8 mouse cellular contexts compared by ENCODE assay signal in the genomic region with DNA sequence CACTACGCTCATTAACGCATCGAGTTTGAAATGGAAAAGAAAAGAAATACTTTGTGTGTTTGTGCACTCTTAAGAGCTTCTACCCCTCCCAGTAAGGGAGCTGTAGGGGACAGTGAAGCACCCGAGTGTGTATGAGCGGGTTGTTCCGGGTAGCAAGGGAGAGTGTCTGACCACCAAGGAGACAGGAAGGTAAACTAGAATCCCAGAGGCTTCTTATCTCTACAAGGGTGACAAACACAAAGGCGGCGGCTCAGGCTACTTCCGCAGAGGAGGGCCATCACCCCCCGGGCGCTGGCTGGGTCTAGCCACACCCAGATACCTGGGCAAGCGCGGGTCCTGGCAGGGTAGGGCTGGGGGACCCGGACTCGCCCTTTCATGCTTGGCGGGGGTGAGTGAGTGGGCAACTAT. TPM values are rescaled to one million over a fixed set of nuclear protein-coding genes. Genes with fewer than 3 reads are reported as not detected.
A peak's percentile ranks its signal among the peaks of the same experiment; 100 is the strongest.
DNase-seq lines count a peak whose midpoint lies in the region; ATAC-seq and TF ChIP-seq lines count a peak whose summit lies in the region.

No protein-coding gene starts in this region.

- no peak for TF ChIP-seq CTCF in gastrocnemius, adult 2 months (IDR thresholded peaks at IDR 0.05)

- no peaks in the 10 kb centered on the region; the same call in 1 of the 2 replicates for H3K27me3 ChIP-seq in limb, embryonic 13.5 days
- no peaks in the 10 kb centered on the region; the same call in 1 of the 2 replicates for H3K27me3 ChIP-seq in neural tube, embryonic 15.5 days (replicated peaks)

- peak; percentile 60 for ATAC-seq in erythroblast, adult 5-6 weeks (replicated peaks; ENCODE audit: low FRiP score, poor library complexity, severe bottlenecking)
- ATAC-seq in limb, embryonic 13.5 days (ENCODE audit: low FRiP score, low read depth) = peak; percentile 68
- ATAC-seq in neural tube, embryonic 15.5 days (ENCODE audit: low FRiP score) = peak; percentile 71

- H3K4me2 ChIP-seq in limb, embryonic 13.5 days (replicated peaks) = peak overlapping the region; percentile 91
- peak overlapping the region; percentile 94 for H3K4me2 ChIP-seq in neural tube, embryonic 15.5 days

- no peaks in the 10 kb centered on the region for H3K9me3 ChIP-seq in limb, embryonic 13.5 days
- H3K9me3 ChIP-seq in neural tube, embryonic 15.5 days (replicated peaks) = no peaks in the 10 kb centered on the region

- no peaks in the 10 kb centered on the region for H3K4me1 ChIP-seq in limb, embryonic 13.5 days
- H3K4me1 ChIP-seq in neural tube, embryonic 15.5 days = peaks cover 16% of the 10 kb centered on the region

- no peaks in the 10 kb centered on the region for H3K36me3 ChIP-seq in limb, embryonic 13.5 days
- H3K36me3 ChIP-seq in neural tube, embryonic 15.5 days = no peaks in the 10 kb centered on the region

- H3K27ac ChIP-seq in gastrocnemius, adult 2 months = peak overlapping the region; percentile 91
- H3K27ac ChIP-seq in limb, embryonic 13.5 days = peak overlapping the region; percentile 67
- H3K27ac ChIP-seq in neural tube, embryonic 15.5 days (replicated peaks) = peak overlapping the region; percentile 91

- H3K9ac ChIP-seq in limb, embryonic 13.5 days = peak overlapping the region; percentile 57
- peak overlapping the region; percentile 74 for H3K9ac ChIP-seq in neural tube, embryonic 15.5 days (replicated peaks)

- intact Hi-C loops in gastrocnemius, adult 2 months (cut with DNase I) = loop anchor here (5.0 kb wide), 1 partner anchor 60 kb away; no protein-coding TSS in a partner anchor
- intact Hi-C loops in gastrocnemius, postnatal 14 days (cut with DNase I; ENCODE audit: low total_unique reads) = no loop called here

- DNase-seq in gastrocnemius, adult 2 months = no peak
- no peak for DNase-seq in gastrocnemius, postnatal 14 days
- DNase-seq in 416B (ENCODE audit: low read depth) = peak; percentile 96
- no peak for DNase-seq in gastrocnemius, postnatal 25 days
- no peak for DNase-seq in kidney, postnatal 10 days

- H3K4me3 ChIP-seq in gastrocnemius, adult 2 months = peak overlapping the region; percentile 91
- H3K4me3 ChIP-seq in limb, embryonic 13.5 days = peak overlapping the region; percentile 59
- peak overlapping the region; percentile 60 for H3K4me3 ChIP-seq in neural tube, embryonic 15.5 days (replicated peaks)

- under 1% methylated on average over 16 of the region's 16 CpGs for WGBS in limb, embryonic 13.5 days
- 1% methylated on average over 16 of the region's 16 CpGs for WGBS in neural tube, embryonic 15.5 days

RNA-seq across cellular contexts. Expression of a gene that starts 56.7 kb away (rescaled TPM):
- 100 to 1,000 TPM in 1 of 2 experiments, 10 to 100 TPM in 1; 89.4 to 110 TPM for total RNA-seq in gastrocnemius, adult 2 months (2021)
- 100 to 1,000 TPM; 106 to 113 TPM for total RNA-seq in gastrocnemius, postnatal 14 days (2021)
- total RNA-seq in erythroblast, adult 5-6 weeks (2015; ENCODE audit: low replicate concordance) = 52.7 and 66.1 TPM in 2 replicates
- 38.1 and 39.2 TPM in 2 replicates for total RNA-seq in erythroblast, adult 5-6 weeks (2017; ENCODE audit: low replicate concordance)
- 491 and 554 TPM in 2 replicates for polyA plus RNA-seq in limb, embryonic 13.5 days (2015; fragmentation: Nextera tagmentation; extraction: Ambion mirVana)
- polyA plus RNA-seq in neural tube, embryonic 15.5 days (2015; fragmentation: Nextera tagmentation; extraction: Ambion mirVana) = 407 and 418 TPM in 2 replicates
- total RNA-seq in gastrocnemius, postnatal 25 days (2021) = 100 to 1,000 TPM in 1 of 2 experiments, 10 to 100 TPM in 1; 97.2 to 104 TPM
